Mouse (Mus musculus): ENCODE measurements at regions not wholly inside any gene's neighbourhood (a gene's known extent, or its start where the extent isn't known, plus 50 kb on each side); places are given as distances from the start of the nearest gene placed in this dataset.

DNA sequence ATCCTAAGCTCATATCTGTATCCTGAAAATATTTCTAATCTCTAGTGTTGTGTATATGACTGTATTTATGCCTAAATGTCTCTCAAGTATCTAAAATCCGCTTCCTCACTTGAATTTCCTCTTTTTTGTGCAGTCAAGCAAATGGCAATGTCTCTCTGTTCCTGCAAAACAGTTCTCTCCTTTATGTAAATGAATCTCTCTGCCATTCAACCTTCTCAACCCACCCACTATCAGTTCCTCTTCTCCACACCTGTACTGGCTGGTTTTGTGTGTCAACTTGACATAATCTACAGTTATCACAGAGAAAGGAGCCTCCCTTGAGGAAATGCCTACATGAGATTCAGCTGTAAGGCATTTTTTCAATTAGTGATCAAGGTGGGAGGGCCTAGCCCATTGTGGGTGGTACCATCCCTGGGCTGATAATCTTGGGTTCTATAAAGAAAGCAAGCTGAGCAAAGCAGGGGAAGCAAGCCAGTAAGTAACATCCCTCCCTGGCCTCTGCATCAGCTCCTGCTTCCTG lies 375.5 kb downstream of the Synb start:
- intact Hi-C loops (cut with DNase I), result no loop called here
- no peak for TF ChIP-seq CTCF (IDR thresholded peaks at IDR 0.05)
- Histone ChIP-seq H3K4me3 (no peak overlapping the region), H3K27ac (no peak overlapping the region)
- no peak for DNase-seq (ENCODE audit: extremely low spot score in 1 of 2, low spot score in 2 of 2)

DNA sequence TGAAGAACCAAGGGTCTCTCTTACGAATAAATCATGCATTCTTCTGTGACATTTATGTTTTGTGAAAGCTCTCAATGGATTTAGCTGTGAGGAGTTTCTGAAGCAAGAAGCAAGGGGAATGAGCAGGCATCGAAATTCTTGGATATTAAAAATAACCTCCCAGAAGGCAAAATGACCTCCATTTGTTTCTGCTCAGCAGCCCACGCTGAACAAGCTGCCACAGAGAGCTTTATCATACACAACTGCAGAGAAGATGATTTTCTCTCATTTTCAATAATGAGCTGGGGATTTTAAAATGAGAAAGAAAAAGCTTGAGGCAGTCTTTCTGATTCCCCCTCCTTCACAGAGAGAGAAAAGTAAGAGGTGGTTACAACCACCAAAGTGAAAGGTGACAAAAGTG lies 394.2 kb downstream of the Synb start:
- DNase-seq (ENCODE audit: extremely low spot score in 1 of 2, low spot score in 2 of 2), result peak in 1 of 2 experiments; percentile 10
- Histone ChIP-seq H3K27ac (no peak overlapping the region), H3K4me3 (no peak overlapping the region)
- no peak for TF ChIP-seq CTCF (IDR thresholded peaks at IDR 0.05)
- intact Hi-C loops (cut with DNase I), result no loop called here

DNA sequence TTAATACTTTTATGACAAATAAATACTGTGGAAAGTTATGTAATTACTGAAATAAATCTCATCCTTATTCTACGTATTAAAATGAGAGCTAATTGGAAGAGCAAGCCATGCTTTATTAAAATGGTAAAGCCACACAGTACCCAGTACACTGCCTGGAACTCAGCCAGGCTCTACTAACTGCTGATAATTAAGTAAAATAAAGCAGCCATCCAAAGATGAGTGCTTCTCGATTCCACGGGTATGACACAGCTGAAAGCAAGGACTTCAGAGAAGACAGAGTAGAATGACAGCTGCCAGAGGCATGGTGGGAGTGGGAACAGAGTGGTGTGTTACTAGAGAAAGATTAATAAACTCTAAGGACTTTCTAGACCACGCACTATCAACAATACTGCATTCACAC lies 416.9 kb downstream of the Synb start:
- H3K27ac ChIP-seq, result no peak overlapping the region
- no peak for DNase-seq (ENCODE audit: extremely low spot score in 1 of 2, low spot score in 2 of 2)
- TF ChIP-seq CTCF (IDR thresholded peaks at IDR 0.05), result no peak
- no peak overlapping the region for H3K4me3 ChIP-seq
- intact Hi-C loops (cut with DNase I), result no loop called here

DNA sequence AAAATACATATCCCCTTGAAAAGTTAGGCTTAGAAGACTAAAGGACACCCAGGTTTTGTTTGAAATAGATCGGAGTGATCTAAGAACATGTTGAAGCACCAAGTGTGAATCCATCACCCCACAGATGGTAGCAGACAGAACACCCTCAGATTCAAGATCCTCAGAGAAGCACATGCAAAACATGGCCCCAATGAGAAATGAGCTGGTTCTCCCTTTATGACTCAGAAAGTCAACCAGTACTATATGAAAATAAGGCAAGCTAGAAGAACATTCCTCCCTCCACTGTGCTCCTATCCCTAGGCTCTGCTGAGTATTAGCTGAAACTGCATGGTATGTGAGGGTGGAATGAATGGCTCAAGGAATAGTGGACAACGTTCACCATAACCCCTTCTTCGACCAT lies 433.0 kb downstream of the Synb start:
- Histone ChIP-seq H3K27ac (no peak overlapping the region), H3K4me3 (no peak overlapping the region)
- TF ChIP-seq CTCF (IDR thresholded peaks at IDR 0.05), result no peak
- no peak for DNase-seq (ENCODE audit: extremely low spot score in 1 of 2, low spot score in 2 of 2)
- intact Hi-C loops (cut with DNase I), result no loop called here

DNA sequence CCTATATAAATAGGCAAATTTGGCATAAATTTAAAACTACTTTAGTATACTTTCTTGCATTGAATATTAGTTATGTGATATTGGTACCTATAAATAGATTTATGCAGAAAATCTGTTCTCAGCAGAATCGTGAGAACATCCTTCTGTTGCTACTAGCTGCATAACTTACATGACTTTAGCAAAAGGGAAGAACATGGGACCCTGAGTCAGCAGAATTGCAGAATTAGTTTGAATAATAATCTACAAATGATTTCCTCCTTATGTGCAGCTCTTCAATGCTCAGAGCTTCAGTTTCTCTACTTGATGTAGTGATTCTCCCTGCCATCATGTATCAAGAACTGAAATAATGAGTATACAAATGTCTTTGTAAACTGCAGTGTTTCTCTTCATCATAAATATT lies 436.2 kb downstream of the Synb start:
- intact Hi-C loops (cut with DNase I), result no loop called here
- no peak for TF ChIP-seq CTCF (IDR thresholded peaks at IDR 0.05)
- Histone ChIP-seq H3K4me3 (no peak overlapping the region), H3K27ac (no peak overlapping the region)
- DNase-seq (ENCODE audit: extremely low spot score in 1 of 2, low spot score in 2 of 2), result no peak

DNA sequence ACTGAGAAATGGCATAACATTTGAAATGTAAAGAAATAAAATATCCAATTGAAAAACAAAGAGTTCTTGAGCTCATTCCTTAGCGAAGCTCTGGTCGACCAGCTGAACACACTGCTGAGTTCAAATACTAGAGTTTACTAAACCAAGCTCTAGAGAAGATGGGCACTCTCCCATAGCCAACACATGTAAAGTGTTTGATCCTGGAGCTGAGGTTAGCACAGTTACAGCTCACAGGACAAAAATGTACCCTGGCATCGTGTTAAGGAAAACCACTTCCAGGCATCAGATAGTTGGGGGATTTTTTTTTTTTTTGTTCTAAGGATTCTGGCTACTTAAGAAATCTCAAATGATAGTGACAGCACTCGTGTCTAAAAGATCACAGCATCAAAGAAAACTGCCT lies 445.6 kb downstream of the Synb start:
- H3K4me3 ChIP-seq, result no peak overlapping the region
- DNase-seq (ENCODE audit: extremely low spot score in 1 of 2, low spot score in 2 of 2), result no peak
- TF ChIP-seq CTCF (IDR thresholded peaks at IDR 0.05), result no peak
- intact Hi-C loops (cut with DNase I), result no loop called here
- H3K27ac ChIP-seq, result no peak overlapping the region

DNA sequence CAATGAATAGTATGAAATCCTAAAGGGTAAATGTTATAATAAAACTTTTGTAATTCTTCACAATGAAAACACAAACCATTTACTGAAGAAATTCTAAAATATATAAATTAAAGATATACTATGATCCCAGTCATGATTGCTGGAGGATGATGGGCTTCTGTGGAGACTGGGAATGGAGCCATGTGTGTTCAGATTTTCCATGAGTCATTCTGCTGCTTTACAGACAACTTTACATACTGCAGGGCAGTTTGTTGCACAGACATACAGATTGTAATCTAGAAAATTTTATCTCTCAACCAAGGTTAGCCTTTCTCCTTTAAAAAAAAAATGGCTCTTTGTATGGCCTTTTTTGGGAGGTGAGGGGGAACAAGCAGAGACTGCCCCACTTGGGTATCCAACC lies 446.5 kb downstream of the Synb start:
- TF ChIP-seq CTCF (IDR thresholded peaks at IDR 0.05), result no peak
- DNase-seq (ENCODE audit: extremely low spot score in 1 of 2, low spot score in 2 of 2), result no peak
- intact Hi-C loops (cut with DNase I), result no loop called here
- no peak overlapping the region for H3K4me3 ChIP-seq
- H3K27ac ChIP-seq, result no peak overlapping the region

DNA sequence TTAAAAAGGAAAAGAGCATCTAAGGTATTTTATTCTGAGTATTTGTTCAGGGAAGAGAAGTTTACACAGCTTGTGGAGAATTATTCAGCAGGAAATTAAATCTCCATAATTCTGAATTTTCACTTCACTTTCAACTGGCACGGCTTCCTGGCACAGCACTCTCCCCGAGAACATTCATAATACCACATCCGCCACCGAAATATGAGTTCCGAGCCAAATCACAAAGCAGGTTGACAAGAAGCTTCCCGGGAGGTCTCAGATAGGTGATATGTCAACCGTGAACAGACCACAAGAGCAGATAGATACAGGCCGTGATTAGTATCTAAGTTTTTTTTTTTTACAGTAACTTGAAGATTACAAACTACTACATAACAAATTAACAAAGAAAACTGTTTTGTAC lies 473.9 kb downstream of the Synb start:
- DNase-seq (ENCODE audit: extremely low spot score in 1 of 2, low spot score in 2 of 2), result no peak
- intact Hi-C loops (cut with DNase I), result no loop called here
- no peak for TF ChIP-seq CTCF (IDR thresholded peaks at IDR 0.05)
- Histone ChIP-seq H3K27ac (no peak overlapping the region), H3K4me3 (no peak overlapping the region)

DNA sequence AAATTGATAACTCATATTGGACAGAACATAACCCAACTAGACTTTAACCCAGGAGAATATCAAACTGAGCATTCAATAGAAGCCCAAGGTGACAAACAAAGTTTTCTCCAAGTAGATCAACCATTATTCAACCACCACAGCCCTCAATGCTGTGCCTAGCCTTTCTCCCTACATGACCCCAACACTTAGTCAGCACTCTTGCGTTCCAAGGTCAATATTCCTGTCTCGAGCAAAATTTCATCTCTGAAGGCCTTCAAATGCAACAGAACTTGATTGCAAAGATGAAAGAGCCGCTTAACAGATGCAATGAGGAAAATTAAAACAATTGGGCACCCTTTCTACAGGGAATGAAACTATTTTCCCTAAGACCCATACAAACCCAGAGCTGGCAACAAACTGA lies 485.1 kb downstream of the Synb start:
- Histone ChIP-seq H3K27ac (no peak overlapping the region), H3K4me3 (no peak overlapping the region)
- no peak for DNase-seq (ENCODE audit: extremely low spot score in 1 of 2, low spot score in 2 of 2)
- intact Hi-C loops (cut with DNase I), result no loop called here
- no peak for TF ChIP-seq CTCF (IDR thresholded peaks at IDR 0.05)

DNA sequence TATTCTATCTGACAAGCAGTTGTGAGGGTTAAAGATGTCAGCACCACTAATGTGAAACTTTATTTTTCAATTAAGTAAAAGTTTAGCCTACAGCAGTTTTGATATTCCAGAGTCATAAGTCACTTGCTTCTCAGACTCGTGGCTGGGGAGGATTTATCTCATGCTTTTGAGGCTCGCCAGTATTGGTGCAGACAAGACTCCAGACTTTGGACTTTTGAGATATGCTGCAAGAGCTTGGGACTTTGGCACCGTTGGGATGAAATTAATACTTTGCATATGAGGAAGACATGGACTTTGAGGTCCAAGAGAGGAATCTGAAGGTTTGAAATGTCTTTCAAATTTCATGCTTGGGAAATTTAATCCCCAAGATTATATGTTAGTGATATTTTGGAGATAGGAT lies 486.2 kb downstream of the Synb start:
- DNase-seq (ENCODE audit: extremely low spot score in 1 of 2, low spot score in 2 of 2), result no peak
- no peak for TF ChIP-seq CTCF (IDR thresholded peaks at IDR 0.05)
- no peak overlapping the region for H3K27ac ChIP-seq
- no peak overlapping the region for H3K4me3 ChIP-seq
- intact Hi-C loops (cut with DNase I), result no loop called here

DNA sequence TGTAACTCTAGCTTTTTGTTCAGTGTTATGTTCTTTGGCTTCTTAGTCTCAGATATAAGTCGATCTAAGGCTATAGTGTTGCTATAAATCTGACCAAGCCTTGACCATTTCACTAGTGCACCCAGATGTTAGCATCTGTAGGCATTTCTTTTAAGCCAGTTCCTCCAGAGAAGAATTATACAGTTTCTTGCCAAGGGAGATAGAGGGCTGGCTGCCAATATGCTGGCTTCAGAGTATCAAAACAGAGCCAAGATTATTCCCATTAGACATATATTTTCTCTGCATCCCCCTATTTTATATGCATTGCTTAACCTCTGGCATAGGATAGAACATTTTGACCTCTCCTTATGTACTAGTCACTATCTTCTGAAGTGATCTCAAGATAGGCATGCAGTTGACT lies 487.5 kb downstream of the Synb start:
- TF ChIP-seq CTCF (IDR thresholded peaks at IDR 0.05), result no peak
- no peak overlapping the region for H3K27ac ChIP-seq
- H3K4me3 ChIP-seq, result no peak overlapping the region
- DNase-seq (ENCODE audit: extremely low spot score in 1 of 2, low spot score in 2 of 2), result no peak
- intact Hi-C loops (cut with DNase I), result no loop called here

DNA sequence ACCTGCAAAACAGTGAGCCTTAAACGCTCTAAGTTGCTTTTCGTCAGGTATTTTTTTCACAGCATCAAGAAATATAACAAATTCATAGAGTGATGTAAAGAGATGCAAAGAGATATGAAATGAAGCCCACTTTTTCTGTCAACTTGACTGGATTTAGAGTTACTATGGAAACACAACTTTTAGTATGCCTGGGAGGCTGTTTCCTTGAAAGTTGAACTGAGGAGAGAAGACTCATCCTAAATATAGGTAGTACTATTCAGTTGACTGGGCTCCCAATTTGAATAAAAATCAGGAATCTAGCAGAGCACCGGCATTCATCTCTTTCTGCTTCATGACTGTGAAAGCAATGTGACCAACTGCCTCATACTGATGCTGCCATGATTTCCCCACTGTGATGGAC lies 509.7 kb downstream of the Synb start:
- H3K4me3 ChIP-seq, result no peak overlapping the region
- no peak for TF ChIP-seq CTCF (IDR thresholded peaks at IDR 0.05)
- no peak overlapping the region for H3K27ac ChIP-seq
- DNase-seq (ENCODE audit: extremely low spot score in 1 of 2, low spot score in 2 of 2), result no peak
- intact Hi-C loops (cut with DNase I), result no loop called here

DNA sequence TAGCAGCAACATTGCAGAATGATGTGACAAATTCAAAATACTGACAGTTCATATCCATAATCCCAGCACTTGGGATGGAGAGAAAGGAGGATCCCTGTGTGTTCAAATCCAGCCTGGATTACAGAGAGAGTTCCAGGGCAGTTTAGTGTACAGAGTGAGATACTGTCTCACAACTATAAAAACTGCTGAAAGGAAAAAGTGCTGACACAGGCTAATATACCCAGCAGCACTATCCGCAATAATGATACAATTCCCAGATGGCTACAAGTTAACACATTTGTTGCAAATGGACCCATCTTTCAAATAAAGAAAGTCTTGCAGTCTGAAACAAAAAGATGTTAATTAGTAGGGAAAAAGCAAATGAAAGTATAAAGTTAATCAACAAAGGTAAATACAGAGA lies 510.9 kb downstream of the Synb start:
- no peak for TF ChIP-seq CTCF (IDR thresholded peaks at IDR 0.05)
- H3K4me3 ChIP-seq, result no peak overlapping the region
- H3K27ac ChIP-seq, result no peak overlapping the region
- DNase-seq (ENCODE audit: extremely low spot score in 1 of 2, low spot score in 2 of 2), result no peak
- intact Hi-C loops (cut with DNase I), result no loop called here

DNA sequence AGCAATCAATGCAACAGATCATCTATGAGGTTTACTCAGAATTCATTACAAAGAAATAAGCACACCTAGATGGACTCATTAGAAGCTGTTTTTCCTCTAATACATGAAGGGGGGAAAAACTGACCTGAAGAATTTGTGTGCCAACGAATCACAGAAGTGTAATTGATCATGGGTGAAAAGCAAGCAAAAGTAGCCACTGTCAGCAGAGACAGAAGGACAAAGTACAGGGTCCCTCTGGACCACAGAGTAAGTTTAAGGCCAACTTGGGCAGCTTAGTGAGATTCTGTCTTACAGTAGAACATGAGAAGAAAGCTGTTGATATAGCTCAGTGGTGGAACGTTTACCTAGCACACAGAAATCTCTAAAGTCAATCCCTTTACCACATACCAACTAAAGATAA lies 523.7 kb downstream of the Synb start:
- intact Hi-C loops (cut with DNase I), result no loop called here
- no peak for DNase-seq (ENCODE audit: extremely low spot score in 1 of 2, low spot score in 2 of 2)
- H3K27ac ChIP-seq, result no peak overlapping the region
- TF ChIP-seq CTCF (IDR thresholded peaks at IDR 0.05), result no peak
- H3K4me3 ChIP-seq, result no peak overlapping the region
